Mouse (Mus musculus) myocyte (in vitro differentiated cells): ENCODE measurements at regions not wholly inside any gene's neighbourhood (a gene's known extent, or its start where the extent isn't known, plus 50 kb on each side); places are given as distances from the start of the nearest gene placed in this dataset.

ENCODE experiments used
- MAX ChIP-seq: IDR thresholded peaks from one replicate; pipeline ENCODE4 v1.6.1; 2011; ENCODE audit warnings: low read depth, mild to moderate bottlenecking, control low read depth
- MYOD1 ChIP-seq, 3 experiments: IDR thresholded peaks; one replicate each; pipeline ENCODE4 v1.6.1; 2011; ENCODE audit warnings: control low read depth in 2 of 3, low read depth in 2 of 3, mild to moderate bottlenecking in 2 of 3, moderate library complexity in 1 of 3; ENCODE audit not compliant: insufficient read length in 2 of 3, control insufficient read depth in 1 of 3
- POLR2AphosphoS2 ChIP-seq: IDR thresholded peaks from one replicate; pipeline ENCODE4 v1.6.1; 2011; ENCODE audit warnings: low read depth, control low read depth; ENCODE audit not compliant: insufficient read length

DNA sequence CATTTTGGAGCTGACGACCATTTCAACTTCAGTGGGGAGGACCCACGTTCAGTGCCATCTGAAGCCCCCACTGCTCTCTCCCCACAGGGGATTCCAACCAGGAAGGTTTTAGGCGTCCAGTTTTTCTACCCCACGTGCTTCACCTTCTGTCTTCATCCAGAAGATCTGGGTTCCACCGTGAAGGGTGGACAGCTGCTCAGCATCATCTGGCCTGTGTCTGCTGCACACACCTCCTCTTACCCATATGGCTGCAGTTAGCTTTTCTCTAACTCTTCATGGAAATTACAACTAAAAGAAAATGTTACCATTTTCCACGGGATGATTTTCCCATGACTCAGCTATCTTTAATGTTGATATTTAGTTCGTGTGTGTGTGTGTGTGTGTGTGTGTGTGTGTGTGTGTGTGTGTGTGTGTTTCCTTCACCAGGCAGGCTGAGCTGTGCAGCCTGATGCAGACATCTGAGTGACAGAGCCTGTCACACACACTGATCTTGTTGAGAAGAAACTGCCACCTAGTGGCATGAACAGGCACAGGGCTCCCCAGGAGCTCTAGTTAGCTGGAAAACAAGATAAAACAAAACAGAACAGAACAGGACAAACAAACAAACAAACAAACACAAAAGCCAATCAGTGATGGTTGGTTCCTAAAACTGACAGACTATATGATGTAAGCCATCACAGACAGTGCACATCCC, 107.5 kb upstream of the Rasgrp1 start:
- TF ChIP-seq MYOD1 (IDR thresholded peaks at IDR 0.05; ENCODE audit: control insufficient read depth in 1 of 3, insufficient read length in 2 of 3, low read depth in 2 of 3) = no peak
- TF ChIP-seq MAX = no peak
- TF ChIP-seq POLR2AphosphoS2 = no peak
